Mouse (Mus musculus): ENCODE measurements at regions not wholly inside any gene's neighbourhood (a gene's known extent, or its start where the extent isn't known, plus 50 kb on each side); places are given as distances from the start of the nearest gene placed in this dataset.

DNA sequence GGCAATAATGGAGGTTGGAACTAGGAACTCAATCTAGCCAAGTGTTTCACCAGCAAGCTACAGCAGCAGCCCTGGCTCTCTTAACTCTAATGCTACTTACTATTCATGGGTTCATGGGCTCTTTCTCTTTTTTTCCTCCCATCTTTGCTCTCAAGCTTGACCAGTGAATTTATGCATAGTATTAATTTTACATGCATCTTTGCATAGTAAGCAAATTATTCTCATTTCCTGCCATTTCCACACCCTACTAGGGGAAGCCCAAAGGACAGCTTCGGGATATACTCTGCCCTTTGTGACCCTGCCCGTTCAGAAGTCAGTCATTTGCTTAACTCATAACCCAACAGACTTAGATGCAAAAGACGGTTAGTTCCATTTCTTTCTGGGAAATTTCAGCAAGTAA is 153.2 kb downstream of the Qrsl1 start:
- DNase-seq (ENCODE audit: low read depth, low spot score): no peak

DNA sequence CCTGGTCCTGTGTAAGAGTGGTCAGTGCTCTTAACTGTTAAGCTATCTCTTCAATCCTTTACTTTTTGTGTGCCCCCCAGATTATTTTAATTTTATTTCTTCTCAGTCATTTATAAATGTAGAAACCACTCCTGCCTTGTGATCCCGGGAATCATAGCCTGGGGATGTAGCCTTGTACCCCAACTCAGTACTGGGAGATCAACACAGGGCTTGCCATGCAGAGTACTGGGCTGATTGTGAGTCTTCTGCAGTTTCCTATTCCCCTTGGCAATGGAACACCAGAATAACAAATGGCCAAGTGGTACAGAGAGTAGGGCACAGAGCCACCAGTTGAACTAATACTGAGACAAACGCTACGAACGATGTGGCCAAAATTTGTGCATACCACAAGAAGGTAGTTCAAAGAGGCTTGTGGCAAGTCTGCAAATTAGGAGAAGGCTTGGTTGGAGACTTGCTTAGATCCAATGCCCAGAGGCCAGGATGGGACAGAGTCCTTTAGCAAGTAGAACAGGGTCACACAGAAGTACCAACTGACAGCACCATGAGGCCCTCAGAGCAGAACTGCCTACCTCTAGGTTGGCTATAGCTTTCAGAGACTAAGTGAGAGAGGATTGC is 151.9 kb downstream of the Qrsl1 start:
- no peak for DNase-seq (ENCODE audit: low read depth, low spot score)

DNA sequence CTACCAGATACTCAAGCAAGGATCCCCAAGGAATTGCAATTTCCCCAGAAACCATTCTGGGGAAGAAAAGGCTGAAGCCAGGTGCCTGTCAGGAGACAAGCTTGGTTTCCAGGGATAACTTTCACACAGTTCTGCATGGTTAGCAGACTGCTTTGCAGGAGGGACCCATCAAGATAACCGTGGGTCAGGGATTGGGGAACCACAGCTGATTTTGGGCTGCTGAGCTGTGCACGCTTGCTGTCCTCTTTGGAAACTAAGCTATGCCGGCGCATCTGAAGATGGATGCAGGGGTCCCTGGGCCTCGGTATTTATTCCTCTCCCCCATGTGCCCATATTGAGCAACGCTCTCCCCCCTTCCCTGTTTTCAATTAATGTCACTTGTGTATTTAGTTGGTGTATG is 151.1 kb downstream of the Qrsl1 start:
- no peak for DNase-seq (ENCODE audit: low read depth, low spot score)

DNA sequence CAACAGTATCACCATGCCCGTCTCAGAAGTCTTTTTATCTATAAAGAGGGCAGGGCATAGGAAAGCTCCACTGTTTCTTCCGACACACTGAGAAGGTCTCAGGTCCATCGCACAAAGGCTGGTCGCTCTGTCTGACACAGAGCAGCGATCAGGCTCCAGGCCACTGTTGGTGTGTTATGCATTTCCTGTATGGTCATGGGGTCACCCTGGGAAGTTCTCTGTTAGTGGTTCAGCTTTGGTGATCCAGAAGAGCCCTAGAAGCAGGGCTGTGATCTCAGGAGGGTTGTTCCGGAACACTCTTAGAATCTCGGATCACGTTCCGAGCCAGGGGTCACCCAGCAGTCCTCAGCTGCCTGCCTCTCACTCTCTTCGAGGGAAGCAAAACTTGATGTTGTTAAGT is 150.7 kb downstream of the Qrsl1 start:
- no peak for DNase-seq (ENCODE audit: low read depth, low spot score)

DNA sequence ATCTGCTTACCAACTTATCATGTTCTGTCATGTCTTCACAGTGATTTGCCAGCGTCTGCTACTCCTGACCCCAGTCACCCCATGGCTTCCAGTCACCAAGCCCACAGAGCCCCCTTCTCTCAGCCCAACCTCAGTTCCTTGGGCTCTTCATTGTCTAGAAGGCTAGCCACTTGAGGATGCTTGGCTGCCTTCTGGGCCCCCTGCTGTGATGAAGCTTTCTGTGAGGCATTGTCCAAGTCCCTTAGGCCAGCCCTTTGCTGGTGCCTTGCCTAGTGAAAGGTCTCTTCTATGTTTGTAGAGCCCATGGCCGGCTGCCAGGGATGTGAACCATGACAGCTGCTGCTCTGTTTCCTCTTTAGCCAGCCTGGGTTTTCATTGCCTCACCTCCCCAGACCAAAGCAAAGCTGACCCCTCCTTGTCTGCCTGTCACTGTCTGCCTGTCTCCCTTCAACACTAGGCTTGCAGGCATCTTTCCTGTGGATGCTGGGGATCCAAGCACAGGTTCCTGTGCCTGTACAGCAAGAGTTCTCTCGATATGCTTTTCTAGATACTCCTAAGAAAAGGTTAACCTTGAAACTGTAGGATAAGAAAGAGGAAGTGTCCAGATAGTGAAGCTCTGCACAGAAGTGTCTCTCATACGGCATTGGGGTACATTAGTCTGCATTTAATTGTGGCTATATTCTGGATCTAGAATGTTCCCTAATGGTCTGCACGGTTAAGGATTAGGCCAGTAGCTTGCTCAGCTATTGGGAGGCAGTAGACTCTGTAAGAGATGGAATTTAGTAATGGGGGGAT is 149.5 kb downstream of the Qrsl1 start:
- DNase-seq (ENCODE audit: low read depth, low spot score): no peak

DNA sequence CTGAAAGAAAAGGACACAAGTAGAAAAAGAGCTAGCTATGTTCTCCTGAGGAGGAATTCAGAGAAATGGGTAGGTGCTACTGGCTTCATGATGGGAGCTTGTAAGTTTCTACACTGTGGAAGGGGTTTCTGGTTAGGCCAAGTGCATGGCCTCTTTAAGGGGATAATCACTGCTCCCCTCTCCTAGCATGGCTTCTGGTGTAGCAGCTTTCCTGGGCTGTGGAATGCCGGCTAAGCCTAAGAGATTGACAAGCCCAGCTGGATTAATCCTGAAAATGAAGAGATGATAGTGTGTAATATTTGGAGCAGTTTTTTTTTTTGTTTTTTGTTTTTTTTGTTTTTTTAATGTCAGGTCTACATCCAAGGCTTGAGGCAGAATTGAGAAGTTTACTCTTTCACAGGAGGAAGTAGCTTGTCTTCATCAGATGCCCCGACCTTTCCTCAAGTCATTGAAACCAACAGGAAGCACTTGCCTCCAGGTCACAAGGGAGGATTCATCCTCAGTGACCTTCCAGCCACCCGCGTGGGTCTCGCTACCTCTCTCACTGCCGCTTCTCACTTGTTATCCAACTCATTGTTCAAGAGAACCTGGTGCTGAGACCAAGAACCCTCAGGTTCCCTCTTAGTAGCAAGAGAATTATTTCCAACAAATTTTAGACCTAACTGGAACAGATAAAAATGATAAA is 144.5 kb downstream of the Qrsl1 start:
- DNase-seq (ENCODE audit: low read depth, low spot score): no peak

DNA sequence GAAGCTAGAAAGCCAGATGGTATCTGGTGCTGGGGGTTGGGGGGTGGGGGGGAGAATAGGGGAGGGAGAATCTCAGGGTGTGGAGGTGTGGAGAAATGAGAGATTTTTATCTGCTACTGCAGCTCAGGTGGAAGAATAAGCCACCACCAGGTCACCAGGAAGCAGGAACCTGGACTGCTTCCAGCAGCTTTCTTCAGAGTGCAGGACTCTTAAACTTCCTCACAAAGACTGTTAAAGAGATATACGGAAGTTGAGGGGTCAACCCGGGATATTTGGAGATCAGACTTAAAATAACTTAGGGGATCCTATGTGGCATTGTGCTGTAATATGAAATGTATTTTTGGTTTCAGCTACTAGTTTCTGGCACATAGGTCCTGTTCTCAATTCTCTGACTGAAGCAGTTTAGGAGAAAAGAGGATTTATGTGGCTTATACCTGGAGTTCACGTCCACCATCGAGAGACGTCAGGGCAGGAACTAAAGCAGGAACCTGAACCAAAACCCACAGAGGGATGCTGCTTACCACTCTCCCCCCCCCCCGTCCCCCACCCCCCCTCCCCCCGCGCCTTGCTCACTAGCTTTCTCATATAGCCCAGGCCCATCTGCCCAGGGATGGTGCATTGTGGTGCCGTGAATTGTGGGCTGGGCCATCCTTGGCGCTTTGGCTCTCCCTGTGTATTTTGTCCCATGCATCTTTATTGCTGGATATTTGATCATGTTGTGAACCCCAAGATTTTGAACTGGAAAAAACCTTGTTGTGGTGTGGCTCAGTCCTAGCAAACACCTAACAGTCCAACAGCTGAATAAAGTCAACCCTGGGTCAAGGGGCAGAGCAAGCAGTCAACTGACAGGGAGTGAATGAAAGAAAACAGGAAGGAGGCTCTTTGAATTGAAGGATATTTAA is 143.2 kb downstream of the Qrsl1 start:
- no peak for DNase-seq (ENCODE audit: low read depth, low spot score)

DNA sequence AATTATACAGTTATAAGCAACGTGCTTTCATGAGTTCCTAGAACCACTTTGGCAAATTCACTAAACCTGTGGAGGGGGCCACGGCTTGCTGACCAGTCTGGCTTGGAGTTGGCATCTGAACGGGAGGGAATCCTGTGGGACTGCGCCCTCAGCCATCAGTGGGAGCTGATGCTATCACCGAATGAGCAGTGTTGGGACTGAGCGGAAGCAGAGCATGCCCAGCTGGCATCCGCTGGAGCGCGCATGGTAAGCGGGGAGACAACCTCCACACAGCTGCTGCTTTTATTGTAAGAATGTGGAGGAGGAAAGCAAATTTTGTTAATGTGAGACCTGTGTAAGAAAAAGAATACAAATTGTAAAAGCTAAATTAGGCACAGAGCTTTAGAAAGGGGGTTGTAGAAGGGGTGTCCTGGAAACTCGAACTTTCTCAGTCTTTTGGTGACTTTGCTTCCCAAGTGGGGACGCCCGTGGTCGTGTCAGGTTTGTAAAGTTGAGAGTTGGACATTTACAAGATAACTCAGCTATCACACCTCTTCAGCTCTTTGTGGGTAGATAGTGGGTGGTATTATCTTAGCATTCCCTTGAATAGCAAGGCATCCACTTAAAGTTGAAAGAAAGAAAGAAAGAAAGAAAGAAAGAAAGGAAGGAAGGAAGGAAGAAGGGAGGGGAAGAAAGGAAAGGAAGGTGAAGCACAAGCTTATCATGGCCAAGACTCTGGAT is 142.2 kb downstream of the Qrsl1 start:
- no peak for DNase-seq (ENCODE audit: low read depth, low spot score)

DNA sequence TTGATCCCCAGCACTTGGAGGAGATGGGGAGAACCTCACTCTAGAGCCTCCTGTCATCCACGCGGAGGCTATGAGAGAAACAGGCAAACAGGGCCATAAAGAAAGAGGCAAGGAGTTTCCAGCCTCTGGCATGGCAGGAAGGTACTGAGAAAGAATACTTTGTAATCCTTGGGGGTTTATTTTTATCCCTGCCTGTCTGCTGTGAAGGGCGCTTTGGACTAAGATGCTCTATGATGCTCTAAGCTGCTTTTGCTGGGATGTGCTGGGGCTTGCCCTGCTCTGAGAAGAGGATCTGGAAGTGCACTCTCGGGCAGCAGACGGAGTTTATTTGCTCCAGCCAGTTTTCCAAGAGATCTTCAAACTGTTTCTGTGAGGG is 141.7 kb downstream of the Qrsl1 start:
- DNase-seq (ENCODE audit: low read depth, low spot score): no peak

DNA sequence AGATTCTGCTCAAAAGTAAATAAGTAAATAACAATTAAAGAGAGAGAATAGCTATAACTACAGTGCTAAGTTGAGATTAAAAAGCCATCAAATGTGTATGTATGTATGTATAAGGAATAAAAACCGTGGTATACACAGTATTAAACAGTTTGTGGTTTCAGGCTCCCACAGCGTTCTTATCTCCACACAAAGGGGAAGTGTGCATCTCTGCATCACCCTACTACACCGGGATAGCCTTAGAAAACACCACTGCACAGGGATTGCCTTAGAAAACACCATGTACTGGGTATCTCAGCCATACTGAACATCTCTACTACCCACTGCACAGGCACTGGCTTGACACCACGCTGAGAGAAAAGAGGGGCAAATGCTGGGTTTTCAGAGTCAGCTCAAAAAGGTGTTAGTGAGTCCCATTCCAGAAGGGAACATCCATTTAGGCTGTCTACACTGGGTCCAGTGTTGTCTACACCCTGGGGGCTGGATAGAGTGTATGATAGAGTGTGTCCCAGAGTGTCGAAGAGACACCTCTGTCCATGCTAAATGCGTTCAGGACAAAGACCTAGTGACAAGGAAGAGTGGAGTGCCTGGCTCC is 139.5 kb downstream of the Qrsl1 start:
- DNase-seq (ENCODE audit: low read depth, low spot score): no peak

DNA sequence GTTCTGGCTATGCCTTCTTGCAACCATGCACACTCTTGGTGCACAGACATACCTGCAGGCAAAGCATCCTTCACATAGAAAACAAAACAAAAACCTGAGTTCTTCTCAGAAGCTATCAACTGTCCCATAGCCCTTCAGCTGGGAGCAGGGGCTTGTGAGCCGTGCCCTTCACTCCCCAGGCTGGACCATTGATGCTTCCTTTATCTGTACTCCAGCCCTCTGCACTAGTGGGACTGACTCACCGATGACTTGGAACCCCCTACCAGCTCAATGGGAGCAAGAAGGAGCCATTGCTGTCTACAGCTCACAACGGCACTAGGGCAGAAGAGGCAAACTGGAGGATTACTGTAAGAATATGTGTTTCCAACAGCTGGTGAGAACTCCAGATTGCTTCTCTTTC is 137.0 kb downstream of the Qrsl1 start:
- DNase-seq (ENCODE audit: low read depth, low spot score): no peak

DNA sequence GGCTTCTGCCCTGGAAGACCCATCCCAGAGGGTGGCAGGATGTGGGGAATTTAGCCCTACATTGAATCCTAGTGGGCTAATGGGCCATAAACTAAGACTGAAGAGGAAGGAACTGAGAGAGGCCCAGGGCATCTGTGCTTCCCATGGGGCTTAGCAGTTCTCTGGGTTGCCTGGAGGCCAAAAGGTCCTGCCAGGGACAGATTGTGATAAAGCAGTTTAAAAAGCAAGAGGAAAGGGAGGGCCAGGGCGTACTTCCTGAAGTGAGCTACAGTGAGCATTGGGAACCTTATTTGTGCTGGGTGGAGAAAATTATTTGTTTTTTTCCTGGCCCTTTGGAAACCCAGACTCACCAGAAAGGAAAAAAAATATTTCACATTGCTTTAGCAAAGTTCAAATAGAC is 136.3 kb downstream of the Qrsl1 start:
- no peak for DNase-seq (ENCODE audit: low read depth, low spot score)

DNA sequence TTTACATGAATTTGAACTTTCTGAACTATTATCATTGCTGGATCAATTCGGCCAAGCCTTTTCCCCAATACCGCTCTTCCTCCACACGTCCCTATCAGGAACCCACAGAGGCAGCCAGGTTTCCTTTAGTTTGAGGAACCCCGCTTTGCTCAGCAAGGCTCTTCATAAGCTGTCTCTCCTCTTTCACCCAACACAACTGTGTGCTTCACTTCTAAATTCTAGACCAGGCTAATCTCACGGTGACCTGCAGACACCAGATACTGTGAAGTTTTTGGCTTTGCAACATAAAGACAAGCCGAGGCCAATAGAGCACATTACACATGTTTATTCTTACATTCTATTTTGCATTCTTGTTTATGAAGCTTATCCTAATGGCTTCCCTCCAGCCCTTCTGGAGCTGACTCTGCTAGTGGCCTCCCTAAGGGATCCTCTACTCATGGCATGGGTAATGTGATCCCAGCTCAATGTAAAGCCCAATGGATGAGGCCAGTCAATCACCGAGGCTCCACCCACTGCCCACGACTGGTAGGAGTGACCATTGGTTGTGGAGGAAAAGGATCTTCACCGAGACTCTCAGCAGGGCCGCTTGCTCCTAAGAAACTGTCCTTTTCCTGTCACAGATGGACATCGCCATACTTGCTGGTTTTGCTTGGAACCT is 135.6 kb downstream of the Qrsl1 start:
- DNase-seq (ENCODE audit: low read depth, low spot score): no peak

DNA sequence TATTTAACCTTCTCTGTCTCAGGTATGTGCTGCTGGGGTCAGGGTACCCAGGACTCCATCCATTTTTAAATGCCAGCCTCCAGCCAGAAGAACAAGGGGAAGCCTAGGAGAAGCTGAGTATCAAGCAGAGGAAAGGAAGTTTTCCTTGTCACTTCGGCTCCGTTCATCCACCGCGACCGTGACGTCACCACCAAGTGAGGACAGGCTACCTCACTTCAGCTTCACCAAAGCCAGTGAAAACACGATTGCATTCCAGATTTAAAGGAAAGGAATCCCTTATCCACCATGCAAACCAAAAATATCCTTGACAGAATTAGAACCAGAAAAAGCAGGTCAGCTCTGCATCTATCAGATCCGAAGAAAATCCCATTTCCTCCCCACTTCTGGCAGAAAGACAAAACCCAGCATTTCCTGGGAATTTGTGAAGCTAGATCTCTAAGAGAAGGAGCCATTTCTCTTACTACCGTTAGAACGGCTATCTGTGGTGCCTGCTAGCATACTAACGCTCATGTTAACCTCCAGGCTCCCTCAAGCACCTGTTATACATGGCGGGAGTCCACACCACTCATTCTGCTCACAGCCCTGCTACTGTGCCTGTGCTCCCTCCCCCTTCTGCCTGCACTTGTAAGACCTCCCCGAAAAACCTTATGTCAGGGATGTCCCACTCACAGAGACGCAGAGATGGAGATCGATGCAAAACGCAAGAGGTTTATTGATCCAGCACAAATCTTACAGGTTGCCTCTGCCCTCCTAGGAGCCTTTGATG is 133.4 kb downstream of the Qrsl1 start:
- DNase-seq (ENCODE audit: low read depth, low spot score): no peak

DNA sequence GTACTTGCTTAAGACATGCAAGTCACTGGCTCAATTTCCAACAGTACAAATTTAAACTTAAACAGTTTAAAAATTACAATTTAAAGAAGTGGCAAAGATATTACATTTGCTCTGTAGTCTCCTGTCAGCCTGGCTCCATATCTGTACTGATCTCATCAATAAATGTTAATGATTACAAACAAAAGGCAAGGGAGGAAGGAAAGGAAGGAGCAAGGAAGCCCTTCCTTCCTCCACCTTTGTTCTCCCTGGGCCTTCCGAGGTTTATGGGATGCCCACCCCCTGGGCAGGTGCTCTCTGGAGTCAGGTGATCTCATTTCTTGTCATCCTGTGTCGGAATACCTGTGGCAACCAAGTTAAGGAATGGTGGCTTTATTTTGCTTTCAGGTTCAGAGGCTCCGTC is 132.5 kb downstream of the Qrsl1 start:
- no peak for DNase-seq (ENCODE audit: low read depth, low spot score)

DNA sequence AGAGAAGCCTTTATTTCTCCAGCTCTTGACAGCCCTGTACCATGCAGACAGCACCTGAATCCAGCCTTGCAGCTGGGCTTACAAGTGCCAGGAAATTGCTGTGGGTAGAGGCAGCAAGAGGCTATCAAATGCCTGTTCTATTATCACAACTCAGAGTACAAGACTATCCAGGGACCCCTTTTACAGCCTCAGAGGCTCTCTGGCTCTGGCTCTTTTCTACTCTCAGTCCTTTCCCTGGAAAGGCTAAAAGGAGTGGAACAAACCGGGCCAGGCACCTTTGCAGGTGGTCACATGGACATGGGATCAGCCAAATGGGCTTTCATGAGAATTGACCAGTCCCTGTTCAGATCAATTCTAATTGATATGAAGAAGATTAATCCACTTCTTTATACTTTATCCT is 125.7 kb downstream of the Qrsl1 start:
- no peak for DNase-seq (ENCODE audit: low read depth, low spot score)

DNA sequence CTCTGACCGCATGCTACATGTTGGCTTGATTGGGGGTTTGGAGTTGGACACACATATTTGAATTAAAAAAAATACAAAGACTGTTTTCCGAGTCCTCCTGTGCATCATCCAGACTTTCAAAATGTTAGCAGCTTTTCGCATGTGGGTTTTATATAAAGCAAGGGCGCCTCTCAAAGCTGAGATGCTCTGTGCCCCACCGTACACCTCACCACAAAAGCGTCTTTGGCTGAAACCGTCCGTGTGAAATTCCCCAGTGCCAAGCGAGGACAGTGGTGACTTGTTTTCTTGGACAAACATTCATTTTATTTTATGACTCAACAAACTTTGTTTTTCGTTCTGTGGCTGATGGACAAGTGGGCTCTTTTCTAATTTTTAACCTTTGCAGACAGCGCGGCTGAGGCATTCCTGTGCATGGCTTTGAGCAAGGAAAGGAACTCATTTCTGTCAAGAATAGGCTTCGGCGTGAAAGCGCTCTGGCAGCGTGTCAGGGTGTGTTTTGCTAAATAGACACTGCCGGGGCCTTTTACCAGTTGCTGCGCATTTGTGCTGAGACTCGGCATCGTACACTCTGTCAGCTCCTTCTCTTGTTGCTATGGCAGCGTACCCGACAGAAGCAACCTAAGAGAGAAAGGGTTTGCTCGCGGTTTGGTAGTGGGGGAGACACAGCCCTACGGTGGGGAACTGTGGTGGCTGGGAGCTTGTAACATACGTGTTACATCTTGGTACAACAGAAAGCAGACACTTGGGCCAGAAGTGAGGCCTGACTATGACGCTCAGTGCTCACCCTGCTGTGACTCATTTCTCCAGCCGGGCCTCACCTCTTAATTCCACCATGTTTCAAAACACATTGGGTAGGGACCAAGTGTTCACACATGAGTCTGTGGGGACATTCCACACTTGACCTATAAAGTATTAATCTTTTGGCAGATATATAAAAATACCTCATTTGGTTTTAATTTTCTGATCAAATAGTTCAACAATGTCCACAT is 123.6 kb downstream of the Qrsl1 start:
- no peak for DNase-seq (ENCODE audit: low read depth, low spot score)

DNA sequence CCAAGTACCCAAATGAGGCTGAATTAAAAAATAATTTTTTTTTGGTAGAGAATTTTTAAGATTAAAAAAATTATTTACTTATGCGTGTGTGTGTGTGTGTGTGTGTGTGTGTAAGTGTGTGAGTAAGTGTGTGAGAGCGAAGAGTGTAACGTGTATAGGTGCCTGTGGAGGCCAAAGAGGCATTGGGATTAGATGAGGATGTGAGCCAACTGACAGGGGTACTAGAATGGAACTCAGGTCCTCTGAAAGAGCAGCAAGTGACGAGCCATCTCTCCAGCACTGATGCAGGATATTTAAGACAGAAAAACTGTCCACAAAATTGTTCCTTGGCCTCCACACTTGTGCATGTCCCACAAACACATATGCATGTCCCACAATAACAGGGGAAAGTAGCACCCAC is 121.0 kb downstream of the Qrsl1 start:
- DNase-seq (ENCODE audit: low read depth, low spot score): no peak

Measured in embryo, embryonic 11.5 days (tissue).